Mouse (Mus musculus) monocyte, adult 2 months (primary cell): ENCODE measurements around the gene Asgr1.
"Not testable (repeated sequence)": the region's sequence is repeated elsewhere in the genome, so short reads cannot be mapped to it uniquely, and the experiment has no call there.

Experiments
- DNase-seq, 2 experiments: peaks; one replicate each; pipeline ENCODE4 v3.0.0; 2022; ENCODE audit warnings: low spot score in 2 of 2, low read depth in 1 of 2

Gene Asgr1

GRCm38 (mm10) chr11:70066701-70067100, 12.8 kb downstream of the Asgr1 start:
- DNase-seq, result no peak

- no peak for DNase-seq
Observed at GRCm38 (mm10) chr11:70068245-70068644, 14.4 kb downstream of the Asgr1 start.

- no peak for DNase-seq
Observed at GRCm38 (mm10) chr11:70070057-70070456, 16.2 kb downstream of the Asgr1 start.

GRCm38 (mm10) chr11:70070603-70071002, 16.7 kb downstream of the Asgr1 start:
- DNase-seq, result not testable (repeated sequence)

- DNase-seq, result peak in 1 of 2 experiments; percentile 29
Observed at GRCm38 (mm10) chr11:70074379-70075071, 20.6 kb downstream of the Asgr1 start.

- DNase-seq, result no peak
Observed at GRCm38 (mm10) chr11:70075581-70075980, 21.7 kb downstream of the Asgr1 start.

GRCm38 (mm10) chr11:70077441-70077840, 23.6 kb downstream of the Asgr1 start:
- no peak for DNase-seq

- DNase-seq, result no peak
Observed at GRCm38 (mm10) chr11:70079175-70079574, 25.3 kb downstream of the Asgr1 start.

GRCm38 (mm10) chr11:70079928-70080327, 26.0 kb downstream of the Asgr1 start:
- DNase-seq, result no peak

GRCm38 (mm10) chr11:70080803-70081590, 27.1 kb downstream of the Asgr1 start:
- no peak for DNase-seq

- DNase-seq, result peak; percentile 50 to 61
Observed at GRCm38 (mm10) chr11:70084563-70084962, 30.7 kb downstream of the Asgr1 start.

GRCm38 (mm10) chr11:70091986-70092783, 38.3 kb downstream of the Asgr1 start, which contains the start of gene Asgr2:
Gene Asgr2, plus strand, starts transcription at chr11:70092644.
- peak; percentile 49 to 50 for DNase-seq

GRCm38 (mm10) chr11:70097396-70097795, 43.5 kb downstream of the Asgr1 start:
- DNase-seq, result no peak

GRCm38 (mm10) chr11:70099102-70099501, 45.2 kb downstream of the Asgr1 start:
- DNase-seq, result no peak

- DNase-seq, result no peak
Observed at GRCm38 (mm10) chr11:70099809-70100208, 45.9 kb downstream of the Asgr1 start.

- DNase-seq, result no peak
Observed at GRCm38 (mm10) chr11:70103701-70104315, 49.9 kb downstream of the Asgr1 start.

GRCm38 (mm10) chr11:70107085-70107484, 53.2 kb downstream of the Asgr1 start:
- DNase-seq, result no peak
